Mouse (Mus musculus) heart, adult 2 months (tissue): ENCODE data around the gene C1s1. TPM values are rescaled to one million over a fixed set of nuclear protein-coding genes. Genes with fewer than 3 reads are reported as not detected.
"Not testable (repeated sequence)": the region's sequence is repeated elsewhere in the genome, so short reads cannot be mapped to it uniquely, and the experiment has no call there.

ENCODE experiments used
- DNase-seq, 2 experiments: peaks; one replicate each; pipeline ENCODE4 v3.0.0; 2021
- H3K27ac ChIP-seq: fragments of 200-600 bp; 2 replicates; pipeline ENCODE4 v1.8.1; 2022
- H3K27me3 ChIP-seq: fragments of 200-500 bp; 2 replicates; pipeline ENCODE4 v1.6.1; 2012; ENCODE audit warnings: mild to moderate bottlenecking, low read length, inconsistent platforms, mixed read lengths; ENCODE audit not compliant: control insufficient read depth, insufficient read depth
- H3K36me3 ChIP-seq: fragments of 200-500 bp; 2 replicates; pipeline ENCODE4 v1.6.1; 2012; ENCODE audit warnings: low read length, inconsistent platforms; ENCODE audit not compliant: control insufficient read depth, insufficient read depth
- H3K4me1 ChIP-seq: fragments of 200-500 bp; 2 replicates; pipeline ENCODE4 v1.6.1; 2011; ENCODE audit warnings: low read length; ENCODE audit not compliant: control insufficient read depth, insufficient read depth
- H3K4me3 ChIP-seq: fragments of 200-600 bp; 2 replicates; pipeline ENCODE4 v1.8.1; 2022
- H3K79me2 ChIP-seq: fragments of 200-500 bp; replicated peaks from 2 replicates; pipeline ENCODE4 v1.6.1; 2012; ENCODE audit warnings: mild to moderate bottlenecking, inconsistent platforms, low read length, moderate library complexity, mixed read lengths; ENCODE audit not compliant: control insufficient read depth, insufficient read depth
- H3K9ac ChIP-seq: fragments of 200-500 bp; 2 replicates; pipeline ENCODE4 v1.6.1; 2012; ENCODE audit warnings: low read depth, mild to moderate bottlenecking, control low read depth, inconsistent platforms, low read length, mixed read lengths
- CTCF ChIP-seq: fragments of 200-600 bp; IDR thresholded peaks from 2 replicates; pipeline ENCODE4 v1.8.1; 2022; ENCODE audit warnings: antibody characterized with exemption, mild to moderate bottlenecking, moderate library complexity
- EP300 ChIP-seq: fragments of 200-500 bp; IDR thresholded peaks from 2 replicates; pipeline ENCODE4 v1.6.1; 2011; ENCODE audit warnings: low read depth, low read length, control low read depth; ENCODE audit not compliant: insufficient read depth
- POLR2A ChIP-seq: fragments of 200-500 bp; IDR thresholded peaks from 2 replicates; pipeline ENCODE4 v1.6.1; 2011; ENCODE audit warnings: mild to moderate bottlenecking, low read depth, low read length, control low read depth; ENCODE audit not compliant: insufficient read depth
- WGBS: fragments of 180-500 bp; shearing (Covaris S2); methylation state at CpG from one replicate; pipeline ENCODE4 v1.1.7; 2018; 5-methylcytosine and 5-hydroxymethylcytosine counted together
- intact Hi-C: fragments of 180-260 bp; cut with DNase I; formaldehyde crosslinking; loops from one replicate; pipeline ENCODE4 v1.15.1; 2025
- polyA plus RNA-seq: library from polyadenylated mRNA; depleted of rRNA; stranded (reverse); fragments of >200 nt; gene quantifications from 2 replicates; pipeline ENCODE4 v1.2.3, GENCODE M21; 2012; rRNA removed
- total RNA-seq, 2 experiments: library from RNA; stranded (reverse); gene quantifications; 2 replicates each; pipeline ENCODE4 v1.2.3; 2021

Gene C1s1
- total and polyA plus RNA-seq, 3 experiments = 23.0 to 31.0 (median 25.1) TPM

DNA sequence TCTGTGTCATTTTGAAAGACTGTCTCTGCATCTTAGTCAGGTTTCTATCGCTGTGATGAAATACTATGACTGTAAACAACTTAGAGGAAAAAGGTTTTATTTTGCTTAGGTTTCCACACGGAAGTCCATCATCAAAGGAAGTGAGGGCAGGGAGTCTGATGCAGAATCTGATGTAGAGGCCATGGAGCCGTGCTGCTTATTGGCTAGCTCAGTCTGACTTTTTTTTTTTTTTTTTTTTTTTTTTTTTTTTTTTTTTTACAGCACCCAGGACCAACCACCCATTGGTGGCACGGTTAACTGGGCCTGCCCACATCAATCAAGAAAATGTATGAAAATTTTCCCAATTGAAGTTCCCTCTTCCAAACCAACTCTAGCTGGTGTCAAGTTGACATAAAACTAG, 53.2 kb downstream of the C1s1 start:
- DNase-seq = no peak
- intact Hi-C loops = no loop called here

DNA sequence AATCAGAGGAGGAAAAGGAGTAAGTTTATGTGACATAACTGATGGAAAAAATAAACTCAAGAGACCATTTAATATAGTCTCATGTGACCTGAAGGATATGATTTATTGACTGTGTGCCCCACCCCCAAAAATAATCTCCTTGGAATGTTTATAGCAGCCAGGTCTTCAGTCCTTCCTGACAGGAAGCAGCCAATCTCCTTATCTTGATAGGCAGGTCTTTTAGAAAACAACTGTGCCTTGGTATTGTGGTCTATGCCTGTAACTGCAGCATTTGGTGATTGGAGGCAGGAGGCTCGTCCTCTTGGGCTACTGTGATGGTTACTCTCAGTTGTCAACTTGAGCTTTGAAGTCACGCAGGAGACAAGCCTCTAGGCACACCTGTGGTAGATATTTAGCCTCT, 54.6 kb downstream of the C1s1 start:
- no peak overlapping the region for H3K4me3 ChIP-seq
- no peak for TF ChIP-seq EP300
- no peak for TF ChIP-seq POLR2A
- TF ChIP-seq CTCF = no peak
- H3K4me1 ChIP-seq = no peaks in the 10 kb centered on the region
- H3K27ac ChIP-seq = no peak overlapping the region
- intact Hi-C loops = no loop called here
- no peak overlapping the region for H3K9ac ChIP-seq
- H3K27me3 ChIP-seq = no peaks in the 10 kb centered on the region
- DNase-seq = no peak
- H3K36me3 ChIP-seq = no peaks in the 10 kb centered on the region
- H3K79me2 ChIP-seq = no peaks in the 10 kb centered on the region
- 38% methylated on average over 2 of the region's 2 CpGs for WGBS

More for the DNA sequence above, 53.2 kb downstream of the C1s1 start:
- H3K27me3 ChIP-seq = no peaks in the 10 kb centered on the region
- H3K4me3 ChIP-seq = no peak overlapping the region
- H3K27ac ChIP-seq = no peak overlapping the region
- H3K79me2 ChIP-seq = no peaks in the 10 kb centered on the region
- WGBS = 69% methylated on average over 4 of the region's 4 CpGs
- H3K9ac ChIP-seq = no peak overlapping the region
- 0 out of 2 replicates have a peak, but pooled peaks cover 3% of the 10 kb centered on the region for H3K4me1 ChIP-seq
- no peaks in the 10 kb centered on the region for H3K36me3 ChIP-seq
- TF ChIP-seq POLR2A (no peak), EP300 (no peak), CTCF (no peak)

DNA sequence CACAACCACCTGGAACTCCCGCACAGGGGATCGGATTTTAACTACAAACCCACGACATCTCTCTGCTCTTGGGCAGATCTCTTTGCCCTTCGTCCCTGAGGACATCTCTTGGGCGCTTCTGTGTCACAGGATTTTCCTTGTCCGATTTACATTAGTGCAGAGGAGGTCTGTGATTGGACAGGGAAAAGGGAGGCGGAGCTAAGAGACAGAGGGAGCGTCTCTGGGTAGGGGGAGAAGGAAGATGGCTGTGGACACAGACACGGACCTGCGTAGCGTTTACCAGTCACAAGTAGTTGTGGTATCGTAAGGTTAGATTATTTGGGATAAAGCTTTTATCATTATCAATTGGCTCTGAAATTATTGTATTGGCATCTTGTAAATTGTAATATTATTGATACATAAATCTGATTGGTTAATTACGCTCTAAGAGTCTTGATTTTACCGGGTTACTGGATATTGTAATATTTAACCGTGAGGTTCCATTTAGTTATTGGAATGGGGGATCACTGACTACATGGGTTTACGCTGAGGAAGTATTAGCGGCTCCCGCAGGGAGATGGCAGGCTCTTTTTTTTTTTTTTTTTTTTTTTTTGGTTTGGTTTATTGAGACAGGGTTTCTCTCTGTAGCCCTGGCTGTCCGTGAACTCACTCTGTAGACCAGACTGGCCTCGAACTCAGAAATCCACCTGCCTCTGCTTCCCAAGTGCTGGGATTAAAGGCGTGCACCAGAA, 56.6 kb downstream of the C1s1 start:
- DNase-seq = no peak
- 37% methylated on average over 21 of the region's 21 CpGs for WGBS
- intact Hi-C loops = no loop called here
- Histone ChIP-seq H3K4me3 (no peak overlapping the region), H3K27ac (no peak overlapping the region), H3K36me3 (no peaks in the 10 kb centered on the region), H3K9ac (no peak overlapping the region), H3K79me2 (no peaks in the 10 kb centered on the region), H3K4me1 (no peaks in the 10 kb centered on the region), H3K27me3 (no peaks in the 10 kb centered on the region)
- no peak for TF ChIP-seq EP300
- TF ChIP-seq POLR2A = no peak
- TF ChIP-seq CTCF = no peak

DNA sequence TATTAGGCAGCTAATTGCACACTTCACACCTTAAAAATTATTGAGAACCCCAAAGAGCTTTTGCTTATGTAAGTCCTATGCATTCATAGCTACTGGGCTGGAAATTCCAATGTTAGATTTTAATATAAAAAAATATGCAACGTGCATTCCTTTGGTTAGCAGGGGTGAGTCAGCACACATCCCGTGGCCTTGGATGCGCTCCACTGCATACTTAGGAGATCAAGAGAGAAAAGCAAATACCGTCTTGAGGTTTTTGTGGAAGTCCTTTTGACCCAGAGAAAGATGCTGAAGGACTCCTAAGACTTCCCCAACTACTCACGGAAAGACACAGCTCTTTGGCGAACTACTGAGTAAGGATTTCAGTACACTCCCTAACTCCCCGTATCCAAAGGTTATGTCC, 57.3 kb downstream of the C1s1 start:
- H3K79me2 ChIP-seq = no peaks in the 10 kb centered on the region
- H3K4me3 ChIP-seq = no peak overlapping the region
- H3K36me3 ChIP-seq = no peaks in the 10 kb centered on the region
- intact Hi-C loops = no loop called here
- TF ChIP-seq EP300 (no peak), POLR2A (no peak), CTCF (no peak)
- 77% methylated on average over 7 of the region's 7 CpGs for WGBS
- no peak for DNase-seq
- no peaks in the 10 kb centered on the region for H3K4me1 ChIP-seq
- H3K27me3 ChIP-seq = no peaks in the 10 kb centered on the region
- no peak overlapping the region for H3K27ac ChIP-seq
- no peak overlapping the region for H3K9ac ChIP-seq

DNA sequence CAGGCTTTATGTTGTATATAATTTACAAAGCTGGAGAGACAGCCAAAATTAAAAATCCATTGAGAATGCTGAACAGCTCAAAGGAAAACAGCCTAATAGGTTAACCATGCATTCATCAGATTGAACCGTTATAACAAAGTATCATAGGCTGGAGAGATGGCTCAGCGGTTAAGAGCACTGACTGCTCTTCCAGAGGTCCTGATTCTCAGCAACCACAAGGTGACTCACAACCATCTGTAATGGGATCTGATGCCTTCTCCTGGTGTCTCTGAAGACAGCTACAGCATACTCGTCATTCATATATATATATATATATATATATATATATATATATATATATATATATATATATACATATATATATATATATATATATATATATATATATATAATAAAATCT, 58.3 kb downstream of the C1s1 start:
- H3K9ac ChIP-seq, H3K36me3 ChIP-seq, H3K4me1 ChIP-seq, H3K27ac ChIP-seq, H3K4me3 ChIP-seq, DNase-seq, H3K27me3 ChIP-seq, H3K79me2 ChIP-seq, intact Hi-C loops: not testable (repeated sequence)
- 66% methylated on average over 3 of the region's 3 CpGs for WGBS

DNA sequence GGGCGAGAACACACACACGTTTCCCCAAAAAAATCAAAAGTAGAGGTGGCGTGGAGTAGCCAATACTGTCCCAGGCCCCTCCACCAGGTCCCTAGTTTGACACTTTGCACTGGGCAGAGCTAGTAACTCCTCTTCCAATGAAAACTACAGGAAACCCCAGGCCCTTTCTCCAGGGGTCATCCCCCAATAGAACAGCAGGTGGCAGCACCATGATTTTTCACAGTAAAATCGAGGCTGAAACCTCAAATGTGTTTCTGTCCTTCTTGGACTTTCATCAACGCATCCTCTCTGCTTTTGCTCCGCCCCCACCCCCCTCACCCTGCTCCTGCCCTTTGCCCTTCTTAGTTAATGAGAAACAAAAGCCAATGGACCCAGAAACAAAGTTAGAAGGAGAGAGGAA, 60.6 kb downstream of the C1s1 start:
- no peaks in the 10 kb centered on the region for H3K27me3 ChIP-seq
- no peaks in the 10 kb centered on the region for H3K79me2 ChIP-seq
- intact Hi-C loops = no loop called here
- no peak overlapping the region for H3K4me3 ChIP-seq
- 29% methylated on average over 6 of the region's 6 CpGs for WGBS
- DNase-seq = peak; percentile 26 to 67
- H3K36me3 ChIP-seq = no peaks in the 10 kb centered on the region
- no peak overlapping the region for H3K27ac ChIP-seq
- TF ChIP-seq POLR2A = no peak
- peak; percentile 80 for TF ChIP-seq CTCF
- peaks cover 4% of the 10 kb centered on the region for H3K4me1 ChIP-seq
- no peak overlapping the region for H3K9ac ChIP-seq

Other genes starting within 250 kb of the C1s1 start
- gene Cd163, start 237.7 kb downstream of the C1s1 start, total RNA-seq = 10 to 100 TPM; 15.7 to 16.3 TPM
- 2.7 and 4.3 TPM in 2 replicates for gene Cd163, start 237.7 kb downstream of the C1s1 start, polyA plus RNA-seq
- 10 to 100 TPM; 21.9 to 25.7 TPM for gene Pex5, start 127.3 kb downstream of the C1s1 start, total RNA-seq
- gene Pex5, start 127.3 kb downstream of the C1s1 start, polyA plus RNA-seq = 20.8 and 30.1 TPM in 2 replicates
- 1 to 10 TPM; 1.4 to 1.9 TPM for gene Clstn3, start 77.6 kb downstream of the C1s1 start, total RNA-seq
- 5.1 and 11.8 TPM in 2 replicates for gene Clstn3, start 77.6 kb downstream of the C1s1 start, polyA plus RNA-seq
- 1 to 10 TPM; 1.1 to 1.2 TPM for gene C1rl, start 49.2 kb downstream of the C1s1 start, total RNA-seq
- 1.3 and 1.5 TPM in 2 replicates for gene C1rl, start 49.2 kb downstream of the C1s1 start, polyA plus RNA-seq
- gene C1ra, start 30.0 kb downstream of the C1s1 start, total RNA-seq = 10 to 100 TPM; 10.4 to 12.2 TPM
- gene C1ra, start 30.0 kb downstream of the C1s1 start, polyA plus RNA-seq = 17.3 and 19.5 TPM in 2 replicates
- gene C1rb, start 27.9 kb upstream of the C1s1 start, total RNA-seq = 1 to 10 TPM; 1.2 to 1.8 TPM
- gene C1rb, start 27.9 kb upstream of the C1s1 start, polyA plus RNA-seq = not detected in 2 replicates
- gene C1s2, start 93.7 kb upstream of the C1s1 start, total RNA-seq = under 1 TPM; 0.26 to 0.48 TPM
- not detected in 2 replicates for gene C1s2, start 93.7 kb upstream of the C1s1 start, polyA plus RNA-seq
- 10 to 100 TPM; 34.9 to 40.5 TPM for gene Lpcat3, start 120.7 kb upstream of the C1s1 start, total RNA-seq
- gene Lpcat3, start 120.7 kb upstream of the C1s1 start, polyA plus RNA-seq = 73.4 and 116 TPM in 2 replicates
- gene Emg1, start 169.8 kb upstream of the C1s1 start, total RNA-seq = 10 to 100 TPM; 71.4 to 78.8 TPM
- 51.8 and 79.0 TPM in 2 replicates for gene Emg1, start 169.8 kb upstream of the C1s1 start, polyA plus RNA-seq
- gene Phb2, start 170.0 kb upstream of the C1s1 start, total RNA-seq = 100 to 1,000 TPM; 260 to 292 TPM
- gene Phb2, start 170.0 kb upstream of the C1s1 start, polyA plus RNA-seq = 184 and 200 TPM in 2 replicates
- gene Ptpn6, start 196.4 kb upstream of the C1s1 start, total RNA-seq = 1 to 10 TPM; 3.1 to 4.4 TPM
- gene Ptpn6, start 196.4 kb upstream of the C1s1 start, polyA plus RNA-seq = 4.5 and 8.2 TPM in 2 replicates
- 100 to 1,000 TPM; 280 to 314 TPM for gene Grcc10, start 199.0 kb upstream of the C1s1 start, total RNA-seq
- 296 and 328 TPM in 2 replicates for gene Grcc10, start 199.0 kb upstream of the C1s1 start, polyA plus RNA-seq
- 1 to 10 TPM in 1 of 2 experiments, not detected in 1; 1.9 TPM for gene Gm45234, start 213.7 kb upstream of the C1s1 start, total RNA-seq
- gene Gm45234, start 213.7 kb upstream of the C1s1 start, polyA plus RNA-seq = not detected in 2 replicates
- gene Atn1, start 214.2 kb upstream of the C1s1 start, total RNA-seq = 10 to 100 TPM; 44.3 to 47.8 TPM
- 24.5 and 32.8 TPM in 2 replicates for gene Atn1, start 214.2 kb upstream of the C1s1 start, polyA plus RNA-seq
- gene Eno2, start 227.3 kb upstream of the C1s1 start, total RNA-seq = 1 to 10 TPM; 2.4 to 2.7 TPM
- 2.4 and 2.7 TPM in 2 replicates for gene Eno2, start 227.3 kb upstream of the C1s1 start, polyA plus RNA-seq
- gene Lrrc23, start 237.4 kb upstream of the C1s1 start, total RNA-seq = not detected
- gene Lrrc23, start 237.4 kb upstream of the C1s1 start, polyA plus RNA-seq = 0.53 and 3.2 TPM in 2 replicates